Mouse (Mus musculus): ENCODE data around the gene Hivep3.

GRCm38 (mm10) chr4:119761459-119762121 is 28.0 kb downstream of the Hivep3 start:
- TF ChIP-seq POLR2A (IDR thresholded peaks at IDR 0.05; ENCODE audit: borderline replicate concordance, extremely low read depth, low read depth, low read length) (no peak), CTCF (IDR thresholded peaks at IDR 0.05; ENCODE audit: insufficient read depth, low read length) (no peak)

All from lung, adult 2 months (tissue).